Mouse (Mus musculus) MEL-GATA-1-ER (cell line): ENCODE results near the gene Obp2a.
"Not testable (repeated sequence)": the region's sequence is repeated elsewhere in the genome, so short reads cannot be mapped to it uniquely, and the experiment has no call there.

ENCODE experiments used
- DNase-seq: peaks from one replicate; pipeline ENCODE4 v3.0.0-alpha.2; 2012; ENCODE audit warnings: low read depth; ENCODE audit errors: extremely low read depth

Gene Obp2a

DNA sequence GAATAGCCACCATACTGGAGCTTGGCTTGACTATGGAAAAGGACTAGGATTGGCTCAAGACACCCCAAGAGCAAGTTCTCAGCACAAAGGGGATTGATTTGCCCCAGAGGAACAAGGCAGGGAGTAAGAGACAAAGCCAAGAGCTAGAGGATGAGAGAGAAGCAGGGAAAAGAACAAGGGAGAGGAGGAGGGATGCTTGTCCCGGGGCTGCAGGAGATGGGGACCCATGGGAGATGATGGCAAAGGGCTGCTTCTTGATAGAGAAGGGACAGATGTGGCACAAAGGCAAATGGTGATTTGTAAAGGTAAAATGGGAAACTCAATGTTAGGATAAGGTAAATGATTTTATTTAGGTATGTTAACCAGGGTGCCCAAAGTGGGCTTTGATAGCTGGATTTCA is 9.2 kb downstream of the Obp2a start:
- DNase-seq, result not testable (repeated sequence)

DNA sequence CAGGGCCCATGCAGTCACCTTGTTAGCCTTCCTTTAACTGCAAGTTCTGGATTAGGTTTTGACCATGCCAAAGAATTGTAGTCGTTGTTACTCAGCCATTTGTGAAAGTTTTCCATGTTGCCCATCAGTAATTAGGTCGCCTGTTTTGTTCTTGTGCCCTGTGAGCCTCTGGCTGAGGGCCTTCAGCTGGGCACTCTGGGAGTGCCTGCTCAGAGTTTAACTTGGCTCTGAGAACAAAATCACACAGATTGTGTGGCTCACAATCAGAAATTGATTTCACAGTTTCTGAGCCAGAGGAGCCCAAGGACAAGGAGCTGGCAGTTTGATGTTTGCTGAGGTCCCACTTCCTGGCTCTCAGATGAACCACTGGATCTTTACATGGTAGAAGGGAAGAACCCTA is 9.9 kb downstream of the Obp2a start:
- DNase-seq, result not testable (repeated sequence)

DNA sequence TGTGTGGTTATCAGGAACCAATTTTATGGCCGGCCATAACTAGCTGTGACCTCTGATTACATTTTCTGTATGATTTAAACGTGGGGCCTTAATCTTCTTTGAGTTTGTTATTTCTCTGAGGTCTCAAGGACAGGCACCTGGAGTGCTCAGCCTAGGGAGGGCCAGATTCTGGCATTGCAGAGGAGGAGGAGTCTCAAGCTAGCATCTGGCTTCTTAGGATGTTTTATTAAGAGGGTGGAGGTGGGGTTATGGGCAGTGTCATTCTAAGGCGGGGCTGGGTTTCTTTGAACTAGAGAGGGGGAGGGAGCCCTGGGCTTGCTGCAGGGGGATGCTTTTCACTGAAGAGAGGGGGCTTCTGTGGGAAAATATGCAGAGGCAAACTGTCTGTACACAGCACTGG is 11.8 kb downstream of the Obp2a start:
- not testable (repeated sequence) for DNase-seq

DNA sequence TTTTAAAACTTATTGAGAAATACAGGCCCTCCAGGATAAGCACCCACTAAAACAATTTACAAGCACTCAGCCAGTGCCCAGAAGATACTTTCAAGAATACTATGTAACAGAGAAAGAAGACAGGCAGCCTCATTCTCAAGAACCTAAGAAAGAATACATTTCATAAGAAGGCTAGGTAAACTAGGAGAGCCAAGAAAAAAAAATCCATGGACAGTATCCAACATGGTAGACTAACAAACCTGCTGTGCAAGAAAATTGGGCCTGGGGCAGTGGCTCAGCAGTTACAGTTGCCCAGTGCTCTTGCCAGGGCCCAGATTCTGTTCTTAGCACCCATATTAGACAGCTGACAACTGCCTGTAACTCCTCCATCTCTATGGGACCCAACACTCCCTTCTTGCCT is 17.4 kb downstream of the Obp2a start:
- no peak for DNase-seq

DNA sequence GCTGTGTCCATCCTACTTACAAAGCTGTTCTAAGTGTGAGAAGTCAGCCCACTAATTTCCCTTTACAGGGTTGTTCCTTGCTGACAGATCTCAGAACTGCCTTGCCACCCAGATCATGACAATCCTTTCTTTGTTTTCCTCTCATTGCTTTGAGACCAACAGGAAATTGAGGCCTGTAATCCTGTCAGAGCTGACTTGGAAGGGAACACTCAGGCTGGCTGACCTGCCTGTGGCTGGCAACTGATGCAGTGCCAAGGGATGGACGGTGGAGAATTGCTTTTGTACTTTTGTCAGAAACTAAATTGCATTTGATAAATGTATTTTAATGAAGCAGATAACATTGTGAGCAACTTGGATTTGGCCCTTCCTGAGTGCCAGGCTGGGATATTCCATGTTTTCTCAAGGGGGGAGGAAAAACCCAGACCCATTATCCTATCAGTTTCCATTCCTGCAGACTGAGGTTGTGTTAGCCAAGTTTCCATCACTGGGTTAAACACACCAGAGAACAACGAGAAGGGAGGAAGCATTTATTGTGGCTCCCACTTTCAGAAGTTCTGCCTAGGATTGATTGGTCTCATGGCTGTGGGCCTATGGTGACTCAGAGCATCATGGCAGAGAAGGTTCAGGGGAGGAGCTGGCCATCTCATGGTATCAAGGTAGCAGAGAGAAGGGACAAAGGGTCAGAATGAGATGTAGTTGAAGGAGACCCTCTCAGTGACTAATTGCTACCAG is 33.5 kb downstream of the Obp2a start:
- DNase-seq, result no peak

DNA sequence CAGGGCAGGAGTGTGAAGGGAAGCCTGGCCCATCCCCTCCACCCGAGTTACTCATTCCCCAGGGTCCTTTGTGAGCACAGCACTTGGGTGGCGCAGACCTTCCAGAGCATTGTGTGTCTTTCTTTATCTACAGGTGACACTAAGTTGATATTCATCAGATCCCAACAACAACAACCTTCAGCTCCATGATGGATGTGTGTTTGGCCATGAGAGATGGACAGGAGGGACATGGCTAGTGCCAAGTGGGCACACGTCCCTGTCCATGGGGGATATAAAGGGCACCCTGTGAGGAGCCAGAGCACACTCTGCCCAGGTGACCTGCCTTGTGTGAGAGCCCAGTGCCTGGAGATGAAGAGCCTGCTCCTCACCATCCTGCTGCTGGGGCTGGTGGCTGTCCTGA is 36.9 kb downstream of the Obp2a start, which contains the start of gene Obp2b:
Obp2b (plus strand) TSS at position 301 of the 400 bp plus-strand sequence.
- DNase-seq, result not testable (repeated sequence)

DNA sequence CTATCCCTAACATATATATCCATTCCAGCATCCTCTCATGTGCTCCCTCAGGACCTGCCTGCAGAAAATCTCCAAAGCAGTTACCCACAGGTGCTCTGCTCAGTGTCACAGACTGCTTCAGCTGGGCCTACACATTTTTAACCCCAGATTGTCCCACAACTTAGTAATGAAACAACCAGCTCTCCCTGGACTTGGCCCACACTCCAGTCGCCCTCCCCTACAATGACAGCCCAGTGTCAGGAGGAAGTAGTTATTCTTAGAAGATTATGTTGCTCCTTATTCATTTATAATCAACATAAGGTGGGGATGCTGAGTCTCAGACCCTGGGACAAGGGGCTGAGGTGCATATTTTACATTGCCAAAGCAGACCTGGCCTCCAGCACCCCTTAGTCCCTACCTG is 41.8 kb downstream of the Obp2a start:
- peak; percentile 21 for DNase-seq
